Mouse (Mus musculus) liver, postnatal 0 days (tissue): ENCODE data around the gene Msi1.

Source experiments
- CTCF ChIP-seq: sonication (generic); IDR thresholded peaks from 2 replicates; pipeline ENCODE4 v1.5.1; 2016; ENCODE audit warnings: antibody characterized with exemption, low read depth
- EP300 ChIP-seq: IDR thresholded peaks from 2 replicates; pipeline ENCODE4 v1.6.1; 2016; ENCODE audit warnings: antibody characterized with exemption, low read depth, mild to moderate bottlenecking

DNA sequence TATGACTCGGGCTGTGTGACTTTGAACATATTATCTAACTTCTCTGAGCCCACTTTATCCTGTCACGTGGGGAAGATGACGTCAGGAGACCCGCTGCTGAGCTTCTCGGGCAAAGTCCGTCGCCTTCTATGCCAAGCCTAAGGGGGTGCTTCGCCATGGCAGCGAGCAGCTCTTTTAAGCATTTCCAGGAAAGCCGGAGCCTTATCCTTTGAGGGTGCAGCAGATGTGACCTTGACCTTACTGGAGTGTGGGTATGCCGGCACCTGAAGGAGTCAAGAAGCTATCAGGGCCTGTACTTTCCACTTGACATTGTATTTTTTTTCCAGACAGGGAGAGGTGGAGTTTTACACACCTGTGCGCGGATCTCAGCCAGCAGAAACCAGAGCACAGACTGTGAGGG, 29.5 kb downstream of the Msi1 start:
- TF ChIP-seq EP300, result no peak
- TF ChIP-seq CTCF, result no peak
